In genomic region chr9:59658146-59658545, GRCm38 (mm10) we compare ENCODE assay signal across 8 mouse cellular contexts. TPM values are rescaled to one million over a fixed set of nuclear protein-coding genes. Genes with fewer than 3 reads are reported as not detected.
DNase-seq lines count a peak whose midpoint lies in the region; ATAC-seq and TF ChIP-seq lines count a peak whose summit lies in the region.

No protein-coding gene starts in this region.

- TF ChIP-seq CTCF in G1E (IDR thresholded peaks at IDR 0.05; ENCODE audit: low read depth, low read length): no peak

- H3K4me3 ChIP-seq in heart, embryonic 13.5 days: peak overlapping the region; percentile 88
- H3K4me3 ChIP-seq in G1E (ENCODE audit: low read depth, low read length): peak overlapping the region; percentile 99
- peak overlapping the region; percentile 87 for H3K4me3 ChIP-seq in heart, embryonic 16.5 days (ENCODE audit: low read length)
- peak overlapping the region; percentile 89 for H3K4me3 ChIP-seq in midbrain, embryonic 11.5 days (ENCODE audit: low read depth, low read length)

- peak overlapping the region; percentile 99 for H3K27ac ChIP-seq in heart, embryonic 13.5 days (replicated peaks)
- peak overlapping the region; percentile 99 for H3K27ac ChIP-seq in heart, embryonic 16.5 days (ENCODE audit: low read length)
- peak overlapping the region; percentile 98 for H3K27ac ChIP-seq in midbrain, embryonic 11.5 days (ENCODE audit: low read depth, low read length)

- peaks cover 38% of the 10 kb centered on the region for H3K36me3 ChIP-seq in heart, embryonic 13.5 days
- H3K36me3 ChIP-seq in G1E (replicated peaks): peaks cover 57% of the 10 kb centered on the region
- H3K36me3 ChIP-seq in heart, embryonic 16.5 days (ENCODE audit: control insufficient read depth, insufficient read depth): peaks cover 3% of the 10 kb centered on the region
- peaks cover 7% of the 10 kb centered on the region for H3K36me3 ChIP-seq in midbrain, embryonic 11.5 days (ENCODE audit: control insufficient read depth, insufficient read depth, low read length)

- H3K27me3 ChIP-seq in heart, embryonic 13.5 days (replicated peaks): no peaks in the 10 kb centered on the region
- no peaks in the 10 kb centered on the region for H3K27me3 ChIP-seq in G1E (ENCODE audit: insufficient read depth, low read length)
- no peaks in the 10 kb centered on the region for H3K27me3 ChIP-seq in heart, embryonic 16.5 days (ENCODE audit: control insufficient read depth, insufficient read depth, low read length)
- H3K27me3 ChIP-seq in midbrain, embryonic 11.5 days (ENCODE audit: control insufficient read depth, insufficient read depth, low read length): no peaks in the 10 kb centered on the region

- no peaks in the 10 kb centered on the region for H3K9me3 ChIP-seq in heart, embryonic 13.5 days
- H3K9me3 ChIP-seq in G1E (replicated peaks): no peaks in the 10 kb centered on the region
- no peaks in the 10 kb centered on the region for H3K9me3 ChIP-seq in heart, embryonic 16.5 days (replicated peaks; ENCODE audit: control insufficient read depth, low read length)
- H3K9me3 ChIP-seq in midbrain, embryonic 11.5 days (ENCODE audit: control insufficient read depth, low read length): no peaks in the 10 kb centered on the region

- no peak for DNase-seq in heart, adult 18-20 months
- DNase-seq in G1E (ENCODE audit: low spot score): no peak
- DNase-seq in midbrain, embryonic 11.5 days (ENCODE audit: low spot score, missing footprints): peak; percentile 91
- no peak for DNase-seq in adrenal gland, adult 8-10 months
- no peak for DNase-seq in layer of hippocampus, adult 9-11 months

- H3K4me1 ChIP-seq in heart, embryonic 13.5 days: peaks cover 68% of the 10 kb centered on the region
- peaks cover 64% of the 10 kb centered on the region for H3K4me1 ChIP-seq in G1E (ENCODE audit: insufficient read depth, low read depth, low read length)
- H3K4me1 ChIP-seq in heart, embryonic 16.5 days (ENCODE audit: control insufficient read depth, insufficient read depth, low read length): peaks cover 48% of the 10 kb centered on the region
- H3K4me1 ChIP-seq in midbrain, embryonic 11.5 days (ENCODE audit: control insufficient read depth, insufficient read depth, low read length): peaks cover 27% of the 10 kb centered on the region

- peak overlapping the region; percentile 99 for H3K9ac ChIP-seq in heart, embryonic 13.5 days
- peak overlapping the region; percentile 95 for H3K9ac ChIP-seq in heart, embryonic 16.5 days (ENCODE audit: low read length)
- peak overlapping the region; percentile 98 for H3K9ac ChIP-seq in midbrain, embryonic 11.5 days (ENCODE audit: low read length)

- peak overlapping the region; percentile 89 for H3K4me2 ChIP-seq in heart, embryonic 13.5 days
- peak overlapping the region; percentile 62 for H3K4me2 ChIP-seq in heart, embryonic 16.5 days (ENCODE audit: low read depth, low read length)
- peak overlapping the region; percentile 86 for H3K4me2 ChIP-seq in midbrain, embryonic 11.5 days

- ATAC-seq in heart, embryonic 13.5 days (ENCODE audit: extremely low read depth, insufficient number of reproducible peaks, low FRiP score, low TSS enrichment): no peak
- ATAC-seq in G1E (ENCODE audit: extremely low read depth, insufficient number of reproducible peaks, low FRiP score, poor library complexity, severe bottlenecking): no peak
- ATAC-seq in heart, embryonic 16.5 days (replicated peaks; ENCODE audit: extremely low read depth, insufficient read depth, low FRiP score): no peak
- ATAC-seq in midbrain, embryonic 11.5 days (ENCODE audit: low FRiP score): no peak
- ATAC-seq in activated CD4-positive, CD25-positive, alpha-beta regulatory T cell, adult 4 months: no peak

- WGBS in heart, embryonic 13.5 days: 7% methylated on average over 4 of the region's 4 CpGs
- 6% methylated on average over 4 of the region's 4 CpGs for WGBS in heart, embryonic 16.5 days
- WGBS in midbrain, embryonic 11.5 days: 5% methylated on average over 4 of the region's 4 CpGs

RNA-seq across cellular contexts. Expression of gene Pkm, which starts 2.0 kb away (rescaled TPM):
- polyA plus RNA-seq in heart, embryonic 13.5 days (2015; fragmentation: Nextera tagmentation; extraction: Ambion mirVana): 1,816 and 1,974 TPM in 2 replicates
- total RNA-seq in heart, adult 18-20 months (2021): 1,000 to 10,000 TPM; 1,130 to 1,266 TPM
- 434 and 515 TPM in 2 replicates for total RNA-seq in G1E (2014; fragmentation: Nextera tagmentation)
- 2,044 and 2,381 TPM in 2 replicates for total RNA-seq in G1E (2017)
- polyA plus RNA-seq in G1E (2012): 1,891 and 2,295 TPM in 2 replicates
- polyA plus RNA-seq in heart, embryonic 16.5 days (2015; fragmentation: Nextera tagmentation; extraction: Ambion mirVana): 1,977 and 2,080 TPM in 2 replicates
- 1,888 and 2,059 TPM in 2 replicates for polyA plus RNA-seq in midbrain, embryonic 11.5 days (2014; fragmentation: Nextera tagmentation; extraction: Ambion mirVana)
- 100 to 1,000 TPM; 565 to 846 (median 715) TPM for total RNA-seq in adrenal gland, adult 8-10 months (2022)
- 100 to 1,000 TPM; 694 to 839 TPM for polyA plus RNA-seq in activated CD4-positive, CD25-positive, alpha-beta regulatory T cell, adult 4 months (2017; shearing (Covaris generic))

RNA-seq across cellular contexts. Expression of gene Gramd2, which starts 21.8 kb away (rescaled TPM):
- polyA plus RNA-seq in heart, embryonic 13.5 days (2015; fragmentation: Nextera tagmentation; extraction: Ambion mirVana): 0.24 and 0.29 TPM in 2 replicates
- under 1 TPM in 1 of 2 experiments, not detected in 1; 0.28 TPM for total RNA-seq in heart, adult 18-20 months (2021)
- total RNA-seq in G1E (2014; fragmentation: Nextera tagmentation) (not detected in 2 replicates), G1E (2017) (not detected in 2 replicates)
- polyA plus RNA-seq in G1E (2012): not detected in 2 replicates
- 0.34 and 1.6 TPM in 2 replicates for polyA plus RNA-seq in heart, embryonic 16.5 days (2015; fragmentation: Nextera tagmentation; extraction: Ambion mirVana)
- polyA plus RNA-seq in midbrain, embryonic 11.5 days (2014; fragmentation: Nextera tagmentation; extraction: Ambion mirVana): 0.15 and 0.18 TPM in 2 replicates
- total RNA-seq in adrenal gland, adult 8-10 months (2022): under 1 TPM in 3 of 4 experiments, not detected in 1; 0.07 to 0.20 (median 0.11) TPM
- not detected for polyA plus RNA-seq in activated CD4-positive, CD25-positive, alpha-beta regulatory T cell, adult 4 months (2017; shearing (Covaris generic))

RNA-seq across cellular contexts. Expression of gene Parp6, which starts 41.1 kb away (rescaled TPM):
- polyA plus RNA-seq in heart, embryonic 13.5 days (2015; fragmentation: Nextera tagmentation; extraction: Ambion mirVana): 16.6 and 18.1 TPM in 2 replicates
- 10 to 100 TPM; 17.0 to 17.6 TPM for total RNA-seq in heart, adult 18-20 months (2021)
- total RNA-seq in G1E (2014; fragmentation: Nextera tagmentation): 70.7 and 72.5 TPM in 2 replicates
- 25.2 and 25.7 TPM in 2 replicates for total RNA-seq in G1E (2017)
- polyA plus RNA-seq in G1E (2012): 7.0 and 8.8 TPM in 2 replicates
- 21.1 and 24.1 TPM in 2 replicates for polyA plus RNA-seq in heart, embryonic 16.5 days (2015; fragmentation: Nextera tagmentation; extraction: Ambion mirVana)
- 90.8 and 91.7 TPM in 2 replicates for polyA plus RNA-seq in midbrain, embryonic 11.5 days (2014; fragmentation: Nextera tagmentation; extraction: Ambion mirVana)
- 10 to 100 TPM; 25.3 to 39.9 (median 33.0) TPM for total RNA-seq in adrenal gland, adult 8-10 months (2022)
- polyA plus RNA-seq in activated CD4-positive, CD25-positive, alpha-beta regulatory T cell, adult 4 months (2017; shearing (Covaris generic)): 10 to 100 TPM; 28.2 to 31.0 TPM
